8 mouse cellular contexts compared by ENCODE assay signal in the genomic region with DNA sequence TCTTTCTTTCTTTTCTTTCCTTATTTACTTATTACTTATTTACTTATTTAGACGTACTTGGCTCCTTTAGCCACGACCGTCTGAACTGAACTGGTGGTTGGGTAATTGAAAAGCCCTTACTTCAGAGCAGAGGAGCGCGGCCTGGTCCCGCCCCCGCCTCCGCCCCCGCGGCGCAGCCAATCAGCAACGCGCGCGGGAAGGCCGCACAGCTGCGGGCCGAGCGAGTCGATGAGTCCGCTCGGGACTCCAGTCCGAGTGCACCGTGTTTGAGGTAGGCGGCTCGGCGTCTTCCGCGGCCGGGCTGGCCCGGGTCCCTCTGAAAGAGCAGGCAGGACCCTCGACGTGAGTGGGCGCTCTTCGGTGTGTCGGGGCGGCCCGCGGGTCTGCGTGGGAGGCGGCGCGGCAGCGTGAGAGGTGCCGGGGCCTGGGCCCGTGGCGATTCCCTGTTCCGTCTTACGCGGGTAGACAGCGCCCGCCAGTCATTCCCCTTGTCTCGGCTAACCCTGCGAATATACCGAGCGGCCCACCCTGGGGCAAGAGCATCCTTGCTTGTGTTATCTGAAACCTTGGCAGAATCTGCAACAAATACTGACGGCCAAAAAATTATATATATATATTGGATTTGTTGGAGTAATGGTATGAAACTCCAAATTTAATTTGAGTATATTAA. TPM values are rescaled to one million over a fixed set of nuclear protein-coding genes. Genes with fewer than 3 reads are reported as not detected.
DNase-seq lines count a peak whose midpoint lies in the region; ATAC-seq and TF ChIP-seq lines count a peak whose summit lies in the region.

TSS of gene Clcc1 (plus strand) at position 204 of the 670 bp plus-strand sequence.

- peak within 1 kb of the TSS; percentile 96 for H3K27ac ChIP-seq in hindbrain, embryonic 10.5 days
- peak within 1 kb of the TSS; percentile 88 for H3K27ac ChIP-seq in lung, postnatal 0 days (ENCODE audit: low read length)

- no peaks in the 10 kb centered on the region for H3K27me3 ChIP-seq in hindbrain, embryonic 10.5 days (ENCODE audit: insufficient read depth, poor library complexity, severe bottlenecking)
- no peaks in the 10 kb centered on the region for H3K27me3 ChIP-seq in lung, postnatal 0 days (replicated peaks; ENCODE audit: insufficient read depth, low read length)

- DNase-seq in MN1 (ENCODE audit: low spot score), result peak; percentile 93
- DNase-seq in cerebellum, adult 9-10 months, result peak; percentile 93
- peak; percentile 95 for DNase-seq in hindbrain, embryonic 10.5 days (ENCODE audit: low spot score)
- peak; percentile 96 for DNase-seq in layer of hippocampus, adult 9-11 months
- DNase-seq in lung, postnatal 0 days (ENCODE audit: low spot score), result peak; percentile 97
- DNase-seq in ovary, postnatal 14 days (ENCODE audit: low spot score), result peak; percentile 93
- DNase-seq in thymus, postnatal 14 days, result peak; percentile 97

- H3K4me2 ChIP-seq in lung, postnatal 0 days (replicated peaks; ENCODE audit: low read depth, low read length), result peak within 1 kb of the TSS; percentile 60

- H3K4me1 ChIP-seq in hindbrain, embryonic 10.5 days (replicated peaks), result peaks cover 20% of the 10 kb centered on the region
- H3K4me1 ChIP-seq in lung, postnatal 0 days (ENCODE audit: insufficient read depth, low read depth, low read length), result peaks cover 5% of the 10 kb centered on the region; the same call in 1 of the 2 replicates

- peaks cover 11% of the 10 kb centered on the region for H3K36me3 ChIP-seq in hindbrain, embryonic 10.5 days
- no peaks in the 10 kb centered on the region for H3K36me3 ChIP-seq in lung, postnatal 0 days (ENCODE audit: insufficient read depth, low read length)

- no peaks in the 10 kb centered on the region for H3K9me3 ChIP-seq in hindbrain, embryonic 10.5 days
- no peaks in the 10 kb centered on the region for H3K9me3 ChIP-seq in lung, postnatal 0 days (ENCODE audit: low read length)

- TF ChIP-seq EP300 in lung, postnatal 0 days (IDR thresholded peaks at IDR 0.05), result no peak

- H3K9ac ChIP-seq in lung, postnatal 0 days (replicated peaks; ENCODE audit: low read depth), result peak within 1 kb of the TSS; percentile 91

- under 1% methylated on average over 57 of the region's 57 CpGs for WGBS in hindbrain, embryonic 10.5 days
- WGBS in lung, postnatal 0 days, result under 1% methylated on average over 57 of the region's 57 CpGs

- peak within 1 kb of the TSS; percentile 93 for H3K4me3 ChIP-seq in hindbrain, embryonic 10.5 days
- H3K4me3 ChIP-seq in lung, postnatal 0 days (ENCODE audit: low read depth, low read length), result peak within 1 kb of the TSS; percentile 74

- ATAC-seq in frontal cortex, adult (ENCODE audit: low TSS enrichment), result peak; percentile 93
- peak; percentile 99 for ATAC-seq in lung, postnatal 0 days

- no peak; the same call in 1 of the 2 replicates for TF ChIP-seq CTCF in lung, postnatal 0 days (IDR thresholded peaks at IDR 0.05)

RNA-seq across cellular contexts. Expression of gene Clcc1, which starts in this region (rescaled TPM):
- polyA plus RNA-seq in hindbrain, embryonic 10.5 days (2016; fragmentation: Nextera tagmentation; extraction: Ambion mirVana), result 58.1 and 70.7 TPM in 2 replicates
- 63.6 and 65.2 TPM in 2 replicates for polyA plus RNA-seq in lung, postnatal 0 days (2015; fragmentation: Nextera tagmentation; extraction: Ambion mirVana)

Comparison
In these comparisons a context has a peak if more than half of its experiments do, and no peak if none do; other contexts are left out.
1. Peak in every context shown above with its lines: DNase-seq, ATAC-seq, H3K4me3 ChIP-seq and H3K27ac ChIP-seq.